Mouse (Mus musculus) right cerebral cortex, postnatal 10 days (tissue): Measurements from ENCODE around the gene Znrf4.

Source experiments
- DNase-seq, 2 experiments: peaks; one replicate each; pipeline ENCODE4 v3.0.0; 2021; ENCODE audit warnings: low spot score in 2 of 2

Znrf4 gene

DNA sequence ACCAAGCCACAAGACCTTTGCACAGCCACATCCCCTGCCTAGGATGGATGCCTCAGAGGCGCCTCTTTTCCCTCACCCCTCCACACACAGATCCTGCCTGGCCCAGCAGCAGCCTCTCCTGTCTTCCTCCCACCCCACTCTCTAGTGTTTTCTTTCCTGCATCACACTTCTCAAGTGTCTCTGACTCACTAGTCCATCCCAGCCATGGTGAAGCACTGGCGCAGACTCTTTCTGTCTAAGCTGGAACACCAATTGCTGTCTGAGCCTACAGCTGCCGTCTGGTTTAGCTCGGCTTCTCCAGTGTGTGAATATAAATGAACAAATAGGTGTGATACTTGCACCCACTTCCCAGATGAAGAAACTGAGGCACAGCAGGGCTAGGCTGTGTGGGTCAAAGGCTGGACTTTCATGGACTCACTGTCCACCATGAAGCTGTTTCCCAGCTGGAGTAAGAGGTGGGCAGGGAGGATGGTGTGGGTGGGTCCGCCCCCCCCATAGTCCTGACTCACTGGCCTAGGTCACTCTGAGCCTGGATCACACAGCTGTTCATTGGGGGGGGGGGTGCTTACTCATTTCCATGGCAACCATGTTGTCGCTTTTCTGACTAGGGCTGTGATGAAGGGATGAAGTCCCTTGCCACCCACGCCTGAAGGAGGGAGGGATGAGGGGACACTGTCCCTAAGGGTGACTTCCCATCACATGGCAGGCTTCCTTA, 21.6 kb downstream of the Znrf4 start:
- DNase-seq, result peak in 1 of 2 experiments; percentile 61

DNA sequence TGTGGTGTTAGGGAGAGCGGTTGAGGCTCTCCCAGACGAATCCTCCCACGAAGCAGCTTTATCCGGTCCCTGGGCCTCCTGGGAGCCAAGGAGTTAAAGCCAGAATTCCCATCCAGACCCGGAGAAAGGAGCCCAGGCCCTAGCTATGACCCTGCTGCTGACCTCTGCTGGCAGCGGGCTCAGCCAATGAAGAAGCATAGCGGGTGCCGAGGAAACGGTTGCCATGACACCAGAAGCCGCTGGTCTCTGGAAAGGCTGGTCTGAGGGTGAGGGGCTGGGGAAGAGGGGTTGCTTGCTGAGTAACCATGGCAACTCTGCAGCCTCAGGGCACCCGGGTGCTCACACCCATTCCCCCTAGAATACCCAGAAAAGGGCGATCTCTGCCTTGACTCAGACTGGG, 24.2 kb downstream of the Znrf4 start:
- DNase-seq, result peak; percentile 83 to 89

DNA sequence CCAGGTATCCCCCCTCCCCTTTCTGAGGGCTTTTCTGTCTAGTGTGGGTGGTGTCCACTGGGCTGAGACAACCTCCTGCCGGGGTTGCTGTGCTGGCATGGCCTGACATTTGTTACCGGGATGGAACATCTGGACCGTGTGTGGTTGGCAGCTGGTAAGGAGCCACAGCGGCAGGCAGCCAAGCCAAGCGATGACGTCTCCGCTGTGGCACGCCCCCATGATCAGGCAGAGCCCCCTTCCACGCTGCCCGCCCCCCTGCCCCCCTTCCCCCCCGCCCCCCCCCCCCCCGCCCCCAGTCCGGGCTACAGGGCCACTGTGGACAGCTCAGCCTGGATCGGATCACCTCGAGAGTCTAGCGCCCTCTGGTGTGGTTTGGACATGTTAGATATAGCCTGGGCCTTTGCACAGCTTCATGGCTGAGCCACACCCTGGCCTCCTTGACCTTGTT, 24.8 kb downstream of the Znrf4 start:
- DNase-seq, result peak; percentile 71 to 76

DNA sequence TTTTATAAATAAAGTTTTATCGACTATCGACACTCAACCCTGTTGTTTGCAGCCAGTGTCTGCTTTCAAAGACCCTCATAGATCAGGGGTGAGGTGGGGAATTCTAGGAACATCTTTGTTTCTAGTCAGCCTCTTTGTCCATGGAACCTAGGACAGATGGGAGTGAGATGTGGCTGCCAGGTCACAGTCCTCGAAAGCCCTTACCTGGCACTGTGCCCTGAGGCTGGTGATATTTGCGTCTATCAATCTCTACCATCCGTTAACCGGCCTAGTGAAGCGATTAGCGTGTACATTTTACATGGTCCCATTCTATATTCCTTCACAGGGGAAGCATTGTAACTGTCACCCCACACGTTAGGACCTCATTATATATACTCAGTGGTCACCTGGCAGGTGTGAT, 26.3 kb downstream of the Znrf4 start:
- DNase-seq, result no peak

DNA sequence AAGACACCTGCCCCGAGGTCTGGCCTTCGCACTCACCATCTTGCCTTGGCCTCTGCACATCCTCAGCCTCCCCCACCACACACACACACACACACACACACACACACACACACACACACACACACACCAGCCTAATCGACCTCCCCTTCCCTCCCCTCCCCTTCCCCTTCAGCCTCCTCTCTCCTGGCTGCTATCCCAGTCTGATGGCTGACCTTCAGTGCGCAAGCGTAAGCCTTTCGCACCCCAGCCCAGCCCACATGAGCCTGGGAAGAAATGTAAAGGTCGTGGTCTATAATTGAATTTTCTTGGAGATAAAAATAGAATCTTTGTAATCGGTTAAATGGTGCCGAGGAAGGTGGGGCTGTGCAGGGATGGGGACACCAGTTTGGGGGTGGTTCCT, 27.1 kb downstream of the Znrf4 start:
- DNase-seq, result no peak

DNA sequence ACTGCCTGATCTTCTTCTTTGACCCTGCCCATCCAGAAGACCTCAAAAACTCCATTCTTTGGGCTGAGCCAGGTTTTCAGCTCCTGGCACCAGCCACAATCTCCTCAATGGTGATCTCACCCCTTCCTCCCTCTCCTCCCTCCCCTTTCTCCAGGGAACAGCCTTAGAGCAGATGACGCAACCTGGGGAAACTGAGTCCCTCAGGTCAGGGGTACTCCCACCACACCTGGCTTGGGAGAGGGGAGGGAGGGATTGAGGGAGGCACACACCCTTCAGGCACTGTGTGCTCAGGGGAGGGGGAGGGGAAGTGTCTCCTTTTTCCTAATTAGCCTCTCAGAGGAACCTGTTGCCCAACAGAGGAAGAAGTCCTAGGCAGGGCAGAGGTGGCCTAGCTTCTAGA, 29.6 kb downstream of the Znrf4 start:
- DNase-seq, result no peak

DNA sequence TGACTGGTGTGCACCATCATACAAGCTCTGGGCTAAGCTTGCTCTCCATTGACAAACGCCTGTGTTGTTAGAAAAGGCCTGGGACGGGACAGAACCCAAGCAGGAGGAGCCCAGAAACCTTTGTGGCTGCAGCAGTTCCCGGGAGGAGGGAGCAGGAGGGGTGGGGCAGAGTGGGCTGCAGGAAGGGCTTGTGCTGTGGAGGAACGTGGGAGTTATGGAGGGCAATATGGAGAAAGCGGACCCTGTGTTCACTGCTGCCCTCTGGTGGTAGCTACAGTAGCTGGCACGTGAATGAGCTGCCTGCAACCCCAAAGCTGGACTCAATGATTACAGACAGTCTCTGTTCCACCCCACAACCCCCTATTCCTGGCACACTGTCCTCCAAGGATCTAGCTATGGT, 32.9 kb downstream of the Znrf4 start:
- peak; percentile 70 to 76 for DNase-seq

DNA sequence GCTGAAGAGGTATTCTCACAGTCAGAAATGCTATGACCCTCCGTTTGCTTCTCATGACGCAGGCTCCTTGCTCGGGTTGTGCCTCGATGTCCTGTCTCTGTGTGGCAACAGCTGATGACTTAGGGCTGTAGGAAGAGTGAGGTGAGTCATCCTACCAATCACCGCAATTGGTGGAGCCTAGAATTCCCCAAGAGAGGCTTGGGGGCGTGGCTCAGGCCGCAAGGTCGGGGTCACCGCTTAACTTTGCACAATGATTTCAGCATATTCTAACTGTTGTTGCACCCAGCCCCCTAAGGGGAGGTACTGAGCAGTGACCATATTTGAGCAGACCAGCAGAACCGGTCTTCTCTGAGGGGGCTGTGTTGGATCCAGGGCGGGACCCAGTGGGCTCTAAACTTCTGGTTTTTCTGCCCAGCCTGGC, 34.0 kb downstream of the Znrf4 start:
- no peak for DNase-seq

DNA sequence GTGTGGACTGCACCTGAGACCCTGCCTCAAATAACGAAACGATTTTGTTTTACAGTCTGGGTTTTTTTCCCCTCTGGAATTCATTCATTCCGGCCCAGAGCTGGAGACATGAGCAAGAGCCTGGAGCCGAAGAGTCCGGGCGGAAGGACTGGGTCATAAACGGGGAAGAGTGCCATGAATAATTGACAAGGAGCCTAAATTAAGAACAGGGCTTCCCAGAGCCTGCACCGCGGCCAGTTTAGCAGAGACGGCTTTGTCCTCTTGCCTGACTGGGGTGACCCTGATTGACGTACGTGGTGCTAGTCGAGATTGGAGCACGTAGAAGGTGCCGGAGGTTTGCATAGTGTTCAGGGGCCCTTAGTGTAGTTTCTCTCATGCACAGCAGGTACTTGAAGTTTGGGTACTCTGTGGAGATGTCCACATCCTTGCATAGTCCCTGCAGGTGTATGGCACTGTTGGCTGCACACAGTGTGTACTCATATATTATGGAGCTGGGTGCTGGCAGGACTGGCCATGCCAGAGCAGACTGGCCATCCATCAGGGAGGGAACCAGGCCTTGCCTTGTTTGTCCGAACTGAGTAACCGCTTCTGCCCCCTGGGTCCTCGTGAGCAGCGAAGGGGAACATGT, 34.9 kb downstream of the Znrf4 start:
- no peak for DNase-seq

DNA sequence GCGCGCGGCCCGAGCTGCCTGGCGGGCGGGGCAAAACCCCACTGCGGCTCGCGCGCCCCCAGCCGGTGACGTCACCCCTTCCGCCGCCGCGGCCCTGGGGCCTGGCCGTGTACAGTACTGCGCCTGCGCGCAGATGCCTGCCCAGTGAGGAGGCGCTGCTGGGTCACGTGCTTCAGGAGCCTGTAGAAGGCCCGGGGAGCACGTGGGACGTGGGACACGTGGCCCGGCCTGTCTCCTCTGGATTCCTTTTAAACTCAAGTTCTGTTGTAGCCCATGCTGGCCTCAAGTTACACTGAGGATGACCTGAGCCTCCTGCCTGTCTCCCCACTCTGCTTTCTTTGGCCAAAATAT, 35.9 kb downstream of the Znrf4 start, which contains the start of gene Ptprs:
TSS of gene Ptprs (minus strand) at position 82 of the 351 bp plus-strand sequence.
- DNase-seq, result peak; percentile 99

DNA sequence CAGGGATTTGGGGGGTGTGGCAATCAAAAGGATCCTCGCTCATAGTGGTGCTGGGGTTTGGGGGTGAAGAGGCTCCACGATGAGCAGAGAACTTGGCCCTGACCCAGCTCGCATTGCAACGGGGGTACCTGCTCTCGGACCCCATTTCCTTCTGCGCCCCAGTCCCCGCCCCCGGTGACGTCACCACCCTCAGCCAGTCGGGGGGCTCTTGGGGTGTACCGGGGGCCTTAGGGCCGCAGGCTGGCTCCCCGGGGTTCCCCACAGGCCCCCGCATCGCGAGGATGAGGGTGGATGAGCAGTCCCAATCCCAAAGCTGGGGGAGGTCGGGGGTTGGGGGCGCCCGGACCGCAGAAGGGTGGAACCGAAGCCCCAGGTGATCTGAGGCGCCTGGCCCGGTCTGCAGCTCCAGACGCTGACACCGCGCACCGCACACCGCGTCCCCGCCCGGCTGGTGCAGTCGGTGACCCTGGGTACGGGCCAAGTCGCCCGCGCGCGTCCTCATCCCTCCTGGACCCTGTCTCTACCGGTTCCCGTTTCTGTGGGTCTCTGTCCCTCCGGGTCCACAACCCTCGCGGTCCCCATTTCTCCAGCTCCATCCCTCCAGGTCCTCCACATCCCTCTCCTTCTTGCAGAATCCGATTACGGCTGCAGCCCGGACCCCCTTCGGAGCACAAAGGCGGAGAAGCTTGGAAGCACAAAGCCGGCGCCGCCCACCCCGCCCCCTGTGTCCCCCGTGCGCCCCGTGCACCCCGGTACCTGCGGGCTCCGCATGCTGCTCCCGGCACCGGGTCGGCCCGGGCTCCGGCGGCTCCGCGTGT, 36.4 kb downstream of the Znrf4 start:
- peak; percentile 81 to 82 for DNase-seq

DNA sequence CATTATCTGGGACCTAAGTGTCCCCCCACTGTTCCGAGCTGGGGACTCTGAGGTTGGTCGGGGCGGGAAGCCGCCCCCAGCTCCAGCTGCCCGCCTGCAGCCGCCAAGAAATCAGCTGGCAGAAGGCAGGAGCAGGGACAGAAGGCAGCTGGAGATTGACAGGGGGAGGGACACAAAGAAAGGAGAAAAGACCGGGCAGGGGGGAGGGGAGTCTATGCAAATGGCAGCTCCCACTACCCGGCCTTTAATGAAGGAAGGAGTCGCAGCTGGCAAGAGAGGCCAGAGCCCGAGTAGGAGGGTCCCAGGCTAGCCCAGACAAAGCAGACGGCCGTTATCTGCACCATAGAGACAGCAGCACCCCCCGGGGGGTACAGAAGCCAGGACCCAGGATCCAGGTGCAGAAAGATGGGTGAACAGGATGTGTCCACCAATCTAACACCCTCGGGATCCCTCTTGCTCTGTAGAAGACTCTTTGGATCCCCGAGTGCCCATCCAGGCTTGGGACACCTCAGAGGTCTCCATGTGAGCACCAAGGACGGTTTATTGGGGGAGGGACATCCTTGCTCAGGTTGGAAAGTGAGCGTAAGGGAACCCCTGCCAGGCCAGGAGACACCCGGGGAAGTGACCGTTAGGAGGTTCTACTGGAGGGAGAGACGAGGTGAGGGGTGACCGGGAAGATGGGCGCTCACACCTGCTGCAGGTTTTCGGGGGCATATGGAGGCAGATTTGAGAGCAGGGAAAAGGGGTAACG, 37.2 kb downstream of the Znrf4 start:
- peak; percentile 84 to 89 for DNase-seq

DNA sequence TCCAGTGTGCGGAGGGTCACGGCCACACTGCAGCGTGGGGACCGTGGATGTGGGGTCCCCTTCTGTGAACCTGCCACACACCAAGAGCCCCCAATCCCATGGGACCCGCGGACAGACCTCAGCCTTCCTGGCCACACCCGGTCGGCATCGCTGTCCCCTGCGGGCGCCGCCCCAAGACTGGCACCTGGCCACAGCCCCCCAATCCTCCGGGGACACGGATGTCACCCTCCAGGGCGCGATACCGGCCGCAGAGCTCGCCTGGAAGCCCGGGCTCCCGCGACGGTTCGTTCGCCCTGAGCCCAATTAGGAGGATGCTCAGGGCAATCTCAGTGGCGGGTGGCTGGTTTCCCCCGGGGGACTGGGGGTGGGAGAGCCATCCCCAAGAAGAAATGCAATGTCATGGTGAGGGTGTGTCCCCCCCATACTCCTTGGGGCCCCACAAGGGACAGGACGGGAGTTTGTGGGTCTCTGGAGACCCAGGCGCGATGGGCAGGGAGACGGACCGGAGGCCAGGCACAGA, 37.9 kb downstream of the Znrf4 start:
- DNase-seq, result peak in 1 of 2 experiments; percentile 62

DNA sequence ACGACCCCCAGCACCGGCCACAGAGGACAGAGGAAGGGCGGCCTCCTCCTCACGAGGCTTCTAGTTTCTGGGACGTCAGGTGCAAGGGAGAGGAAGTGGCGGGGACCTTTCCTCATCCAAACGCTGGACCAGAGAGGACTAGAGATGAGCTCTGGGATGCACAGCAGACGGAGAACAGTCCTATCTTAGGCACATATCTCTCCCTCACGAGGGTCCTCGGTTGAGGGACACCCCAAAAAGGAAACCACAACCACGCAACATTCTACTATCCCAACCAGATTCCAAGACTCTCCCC, 38.7 kb downstream of the Znrf4 start:
- DNase-seq, result no peak

DNA sequence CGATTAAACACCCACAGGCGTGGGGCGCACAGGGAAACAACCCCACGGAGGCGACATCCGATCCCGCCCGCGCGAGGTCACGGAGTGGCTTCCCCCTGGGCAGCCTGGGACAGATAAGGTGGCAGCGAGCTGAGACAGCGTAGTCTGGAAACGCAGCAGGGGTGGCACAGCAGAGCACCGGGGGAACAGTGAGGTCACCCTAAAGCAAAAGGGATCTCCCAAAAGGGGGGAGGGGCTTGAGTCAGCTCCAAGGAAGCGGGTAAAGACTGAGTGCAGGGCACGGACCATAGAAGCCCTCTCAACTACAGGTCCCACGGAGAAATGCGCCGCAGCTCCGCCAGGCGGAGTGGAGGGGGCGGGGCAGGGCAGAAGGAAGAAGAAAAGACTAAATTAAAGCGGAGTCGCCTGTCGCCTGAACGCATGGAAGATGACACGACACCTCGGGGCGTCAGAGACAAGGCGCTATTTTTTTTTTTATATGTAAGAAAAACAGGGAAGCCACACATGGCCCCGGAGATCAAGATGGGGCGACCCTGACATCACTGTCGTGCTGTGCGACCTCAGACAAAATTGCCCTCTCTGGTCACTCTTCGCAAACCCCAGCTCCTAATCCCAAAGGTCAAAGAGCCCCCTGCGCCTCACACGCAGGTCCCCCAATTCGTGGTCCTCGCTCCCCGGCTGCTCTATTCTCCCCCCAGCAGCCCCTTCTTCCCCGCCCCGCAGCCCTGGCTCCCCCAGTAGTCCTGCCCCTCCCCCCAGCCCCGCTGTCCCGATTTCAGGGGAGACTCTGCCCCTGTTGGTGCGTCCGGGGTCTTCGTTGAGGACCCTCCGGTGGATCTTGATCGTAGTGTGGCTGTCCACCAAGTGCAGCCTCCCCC, 39.3 kb downstream of the Znrf4 start:
- peak; percentile 81 to 83 for DNase-seq

DNA sequence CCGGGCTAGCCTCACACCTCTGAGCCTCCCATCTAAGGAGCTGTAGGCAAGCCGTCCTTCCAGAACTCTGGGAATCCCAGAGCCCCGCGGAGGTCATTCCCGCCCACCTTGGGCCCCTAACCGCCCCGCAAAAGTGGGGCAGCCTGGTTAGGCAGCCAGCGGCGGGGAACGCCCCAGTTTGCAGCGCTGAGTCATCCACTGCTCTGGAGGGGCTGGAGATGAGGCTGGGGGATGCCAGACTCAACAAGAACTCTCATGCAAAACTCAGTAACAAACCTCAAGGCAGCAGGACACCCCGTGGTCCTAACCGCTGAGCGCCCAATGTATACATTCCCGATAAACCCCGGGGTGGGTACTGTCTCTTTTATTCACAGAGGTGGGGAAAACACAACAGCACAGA, 40.1 kb downstream of the Znrf4 start:
- no peak for DNase-seq

DNA sequence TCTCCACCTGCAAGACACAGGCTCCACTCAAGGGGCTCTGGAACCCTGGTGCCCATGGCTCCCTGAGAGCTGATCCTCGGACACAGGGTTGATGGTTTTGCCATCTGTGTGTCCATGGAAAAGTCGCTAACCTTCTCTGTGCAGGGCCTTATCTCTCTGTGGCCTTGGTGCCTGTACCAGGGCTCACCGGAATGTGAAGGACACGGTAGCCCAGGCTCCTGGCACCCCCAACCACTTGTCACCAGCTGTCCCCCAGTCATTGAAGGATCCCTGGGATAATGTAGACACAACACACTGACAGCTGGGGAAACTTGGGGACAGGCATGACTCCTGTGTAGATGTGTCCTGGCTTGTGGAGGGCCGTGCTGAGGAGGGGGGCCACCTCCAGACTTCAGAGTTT, 41.1 kb downstream of the Znrf4 start:
- no peak for DNase-seq

DNA sequence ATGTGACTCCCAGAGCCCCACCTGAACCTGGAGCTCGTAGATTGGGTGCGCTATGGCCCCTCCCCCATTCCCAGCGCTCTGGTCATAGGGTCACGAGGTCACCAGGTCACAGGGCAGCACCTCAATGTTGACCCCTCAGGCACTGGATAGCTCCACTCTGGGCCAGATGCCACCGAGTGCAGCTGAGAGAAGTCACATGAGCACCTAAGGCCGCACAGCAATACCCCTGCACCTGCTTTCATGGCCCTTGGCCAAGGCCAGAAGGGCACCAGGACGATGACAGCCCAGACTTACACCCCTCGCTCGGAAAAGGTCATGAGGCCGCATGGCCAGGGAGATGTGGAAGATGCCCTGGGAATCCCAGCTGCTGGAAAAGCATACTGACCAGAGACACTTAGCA, 41.7 kb downstream of the Znrf4 start:
- peak in 1 of 2 experiments; percentile 58 for DNase-seq

DNA sequence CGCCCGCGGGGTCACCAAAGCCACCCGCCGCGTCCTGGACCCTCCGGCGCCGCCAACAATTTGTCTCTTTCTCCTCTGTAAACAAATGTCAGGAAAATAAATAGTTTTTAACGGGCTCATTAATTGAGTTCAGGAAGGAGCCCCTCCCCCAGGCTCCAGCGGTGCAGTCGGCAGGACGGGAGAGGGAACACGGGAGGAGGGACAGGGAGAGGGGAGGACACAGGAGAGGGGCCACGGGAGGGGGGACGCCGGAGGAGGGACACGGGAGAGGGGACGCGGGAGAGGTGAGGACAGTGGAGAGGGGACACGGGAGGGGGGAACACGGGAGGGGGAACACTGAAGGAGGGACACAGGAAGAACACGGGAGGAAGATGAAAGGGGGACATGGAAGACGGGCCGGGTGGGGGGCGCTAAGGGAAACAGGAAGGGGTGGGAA, 42.2 kb downstream of the Znrf4 start:
- DNase-seq, result no peak

DNA sequence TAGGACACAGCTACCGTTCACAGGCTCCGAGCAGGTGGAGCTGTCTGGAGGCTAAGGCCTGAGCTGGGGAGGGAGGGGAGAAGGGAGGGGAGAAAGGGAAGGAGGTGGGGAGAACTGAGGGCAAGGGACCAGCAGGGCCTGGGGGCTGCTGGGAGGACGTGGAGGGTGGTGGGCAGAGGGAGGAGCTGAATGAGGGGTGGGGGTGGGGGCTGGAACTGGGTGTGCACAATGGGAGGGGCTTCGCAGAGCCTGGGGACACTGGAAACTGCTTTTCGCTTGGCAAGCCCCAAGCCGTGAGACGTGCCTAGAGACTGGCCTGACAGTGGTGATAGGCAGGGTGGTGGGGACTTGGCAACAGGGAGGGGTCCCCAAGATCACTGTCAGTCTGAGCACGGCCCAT, 43.0 kb downstream of the Znrf4 start:
- no peak for DNase-seq

DNA sequence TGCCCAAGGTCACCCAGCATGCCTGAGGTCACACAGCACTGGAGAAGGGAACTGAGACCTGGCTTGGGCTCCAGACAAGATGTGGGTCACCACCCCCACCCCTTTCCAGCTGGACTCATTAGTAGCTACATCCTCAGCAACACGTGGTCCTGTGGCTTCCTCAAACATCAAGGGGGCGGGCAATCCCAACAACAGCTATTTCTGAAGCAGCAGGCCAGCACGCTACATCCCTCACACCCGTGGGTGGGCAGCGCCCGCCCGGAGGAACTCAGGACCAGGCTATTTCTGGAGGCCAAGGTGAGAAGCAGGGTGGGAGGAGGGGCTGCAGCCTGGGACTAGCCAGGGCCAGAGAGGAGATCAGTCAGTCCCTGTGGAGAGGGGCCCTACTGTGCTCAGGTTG, 43.4 kb downstream of the Znrf4 start:
- peak in 1 of 2 experiments; percentile 76 for DNase-seq
